Mouse (Mus musculus) heart, postnatal 0 days (tissue): Measurements from ENCODE around the gene E4f1. TPM values are rescaled to one million over a fixed set of nuclear protein-coding genes. Genes with fewer than 3 reads are reported as not detected.
"Not testable (repeated sequence)": the region's sequence is repeated elsewhere in the genome, so short reads cannot be mapped to it uniquely, and the experiment has no call there.

Experiments
- ATAC-seq: fragments of 200-750 bp; cut with Nextera tagmentation; 2 replicates; pipeline ENCODE4 v1.8.0; 2017; ENCODE audit warnings: low read depth, moderate number of reproducible peaks, moderate library complexity; ENCODE audit not compliant: insufficient read depth
- DNase-seq: peaks from one replicate; pipeline ENCODE4 v3.0.0-alpha.2; 2016; ENCODE audit warnings: low spot score
- H3K27ac ChIP-seq: fragments of 300-500 bp; sonication (generic); 2 replicates; pipeline ENCODE4 v1.5.1; 2014; ENCODE audit warnings: low read depth, mild to moderate bottlenecking
- H3K27me3 ChIP-seq: fragments of 300-500 bp; sonication (generic); 2 replicates; pipeline ENCODE4 v1.6.1; 2014; ENCODE audit warnings: low read length, mixed read lengths; ENCODE audit not compliant: control insufficient read depth, insufficient read depth
- H3K36me3 ChIP-seq: fragments of 300-500 bp; sonication (generic); replicated peaks from 2 replicates; pipeline ENCODE4 v1.6.1; 2014; ENCODE audit warnings: low read length, mixed read lengths; ENCODE audit not compliant: control insufficient read depth, insufficient read depth
- H3K4me1 ChIP-seq: fragments of 300-500 bp; sonication (generic); 2 replicates; pipeline ENCODE4 v1.6.1; 2014; ENCODE audit warnings: antibody characterized with exemption; ENCODE audit not compliant: control insufficient read depth, insufficient read depth
- H3K4me2 ChIP-seq: fragments of 300-500 bp; sonication (generic); 2 replicates; pipeline ENCODE4 v1.6.1; 2014; ENCODE audit warnings: low read depth, mild to moderate bottlenecking, low read length, moderate library complexity
- H3K4me3 ChIP-seq: fragments of 300-500 bp; sonication (generic); 2 replicates; pipeline ENCODE4 v1.5.1; 2014; ENCODE audit warnings: low read depth, low read length
- H3K9ac ChIP-seq: fragments of 300-500 bp; sonication (generic); replicated peaks from 2 replicates; pipeline ENCODE4 v1.6.1; 2014; ENCODE audit warnings: low read depth, low read length, mixed read lengths
- H3K9me3 ChIP-seq: fragments of 300-500 bp; sonication (generic); replicated peaks from 2 replicates; pipeline ENCODE4 v1.6.1; 2016; ENCODE audit warnings: low read length; ENCODE audit not compliant: control insufficient read depth
- CTCF ChIP-seq: IDR thresholded peaks from 2 replicates; pipeline ENCODE4 v1.5.1; 2016; ENCODE audit warnings: antibody characterized with exemption, control low read depth, low read depth
- EP300 ChIP-seq: IDR thresholded peaks from 2 replicates; pipeline ENCODE4 v1.6.1; 2016; ENCODE audit warnings: antibody characterized with exemption, low read depth
- WGBS: fragments of 180-500 bp; shearing (Covaris S2); extraction: QIAGEN DNeasy Blood & Tissue Kit; methylation state at CpG from one replicate; pipeline ENCODE4 v1.1.7; 2014; 5-methylcytosine and 5-hydroxymethylcytosine counted together
- polyA plus RNA-seq: library from polyadenylated mRNA; unstranded; fragments of >200 nt; fragmentation: Nextera tagmentation; extraction: Ambion mirVana; gene quantifications from 2 replicates; pipeline ENCODE4 v1.2.1, GENCODE M21; 2015
- total RNA-seq: library from RNA; depleted of rRNA; stranded (reverse); fragments of >200 nt; gene quantifications from 2 replicates; pipeline ENCODE4 v1.2.3, GENCODE M21; 2014; ENCODE audit warnings: low replicate concordance

E4f1 gene
- total and polyA plus RNA-seq, 2 experiments from 2014 or later, result 17.8 to 20.6 TPM

GRCm38 (mm10) chr17:24426471-24427169, 43.5 kb downstream of the E4f1 start, which contains the start of gene Eci1:
Eci1 (plus strand) TSS chr17:24426641.
- Histone ChIP-seq H3K9ac (peak within 1 kb of the TSS; percentile 84), H3K27me3 (no peaks in the 10 kb centered on the region), H3K4me1 (peaks cover 12% of the 10 kb centered on the region), H3K4me2 (peak within 1 kb of the TSS; percentile 62), H3K4me3 (peak within 1 kb of the TSS; percentile 63), H3K36me3 (peaks cover 32% of the 10 kb centered on the region), H3K9me3 (no peaks in the 10 kb centered on the region), H3K27ac (peak within 1 kb of the TSS; percentile 96)
- TF ChIP-seq CTCF, result no peak
- TF ChIP-seq EP300, result no peak
- peak; percentile 97 for ATAC-seq
- DNase-seq, result peak; percentile 97
- WGBS, result 0% methylated on average over 48 of the region's 48 CpGs

DNA sequence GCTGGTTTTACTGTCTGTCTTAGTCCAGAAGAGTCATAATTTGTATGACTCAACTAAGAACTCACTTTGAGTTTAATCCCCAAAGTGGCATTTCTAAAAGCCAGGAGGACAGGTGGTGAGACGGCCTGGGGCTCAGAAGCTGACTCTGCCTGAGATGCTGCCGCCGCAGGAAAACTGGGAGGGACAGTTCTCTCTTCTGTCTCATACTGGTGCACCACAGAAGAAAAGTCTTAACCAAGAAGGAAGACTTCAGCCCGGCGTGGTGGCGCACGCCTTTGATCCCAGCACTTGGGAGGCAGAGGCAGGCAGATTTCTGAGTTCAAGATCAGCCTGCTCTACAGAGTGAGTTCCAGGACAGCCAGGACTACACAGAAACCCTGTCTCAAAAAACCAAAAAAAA, 44.2 kb downstream of the E4f1 start:
- DNase-seq (no peak), ATAC-seq (no peak)
- H3K4me1 ChIP-seq, result peaks cover 12% of the 10 kb centered on the region
- peak overlapping the region; percentile 96 for H3K27ac ChIP-seq
- H3K4me2 ChIP-seq, result no peak overlapping the region
- TF ChIP-seq CTCF (no peak), EP300 (no peak)
- no peaks in the 10 kb centered on the region for H3K27me3 ChIP-seq
- H3K4me3 ChIP-seq, result peak overlapping the region; percentile 63
- no peaks in the 10 kb centered on the region for H3K9me3 ChIP-seq
- WGBS, result 92% methylated on average over 7 of the region's 7 CpGs
- peaks cover 39% of the 10 kb centered on the region for H3K36me3 ChIP-seq
- peak overlapping the region; percentile 84; the same call in 1 of the 2 replicates for H3K9ac ChIP-seq

- ATAC-seq, H3K9me3 ChIP-seq, H3K27ac ChIP-seq, H3K4me2 ChIP-seq, DNase-seq, H3K27me3 ChIP-seq, H3K9ac ChIP-seq, H3K4me1 ChIP-seq, H3K4me3 ChIP-seq: not testable (repeated sequence)
- H3K36me3 ChIP-seq, result peaks cover 45% of the 10 kb centered on the region
- WGBS, result 93% methylated on average over 4 of the region's 8 CpGs
Observed at GRCm38 (mm10) chr17:24425326-24425725, 44.8 kb downstream of the E4f1 start.

DNA sequence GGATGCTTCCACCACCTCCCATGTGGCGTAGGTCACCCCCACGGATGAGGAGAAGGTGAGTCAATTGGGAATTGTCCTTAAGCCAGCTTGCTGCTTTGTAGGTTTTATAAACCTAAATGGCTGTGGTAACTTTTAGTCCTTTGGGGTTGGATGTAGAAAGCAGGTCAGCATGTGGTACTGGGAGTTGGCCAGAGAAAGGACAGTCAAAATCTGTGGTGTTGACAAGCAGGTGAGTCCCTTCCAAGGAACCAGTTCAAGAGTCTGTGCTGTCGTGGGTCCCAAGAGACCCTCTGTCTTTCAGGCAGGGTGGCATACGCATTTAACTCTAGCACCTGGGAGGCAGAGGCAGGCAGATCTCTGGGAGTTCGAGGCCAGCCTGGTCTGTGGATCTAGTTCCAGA, 45.6 kb downstream of the E4f1 start:
- Histone ChIP-seq H3K27me3 (no peaks in the 10 kb centered on the region), H3K4me2 (no peak overlapping the region), H3K9ac (no peak overlapping the region), H3K9me3 (no peaks in the 10 kb centered on the region), H3K27ac (no peak overlapping the region), H3K4me3 (no peak overlapping the region), H3K36me3 (peaks cover 54% of the 10 kb centered on the region), H3K4me1 (no peaks in the 10 kb centered on the region; the same call in 1 of the 2 replicates)
- TF ChIP-seq EP300 (no peak), CTCF (no peak)
- WGBS, result 91% methylated on average over 5 of the region's 5 CpGs
- ATAC-seq (no peak), DNase-seq (no peak)

GRCm38 (mm10) chr17:24423114-24423513, 47.0 kb downstream of the E4f1 start:
- ATAC-seq (no peak), DNase-seq (no peak)
- Histone ChIP-seq H3K4me2 (no peak overlapping the region), H3K4me3 (no peak overlapping the region), H3K27ac (no peak overlapping the region), H3K9me3 (no peaks in the 10 kb centered on the region), H3K27me3 (no peaks in the 10 kb centered on the region), H3K4me1 (no peaks in the 10 kb centered on the region), H3K36me3 (peaks cover 67% of the 10 kb centered on the region), H3K9ac (no peak overlapping the region)
- TF ChIP-seq EP300 (no peak), CTCF (no peak)
- WGBS, result 90% methylated on average over 4 of the region's 4 CpGs
